Mouse (Mus musculus): ENCODE measurements around the gene Sufu. TPM values are rescaled to one million over a fixed set of nuclear protein-coding genes. Genes with fewer than 3 reads are reported as not detected.
A peak's percentile ranks its signal among the peaks of the same experiment; 100 is the strongest.

The Sufu gene
- polyA plus RNA-seq, 1 experiment from 2014 or later = 5.7 TPM

- H3K9ac ChIP-seq (ENCODE audit: low read depth, low read length) = no peak overlapping the region
- H3K4me3 ChIP-seq (ENCODE audit: low read depth, low read length) = no peak overlapping the region
- H3K4me2 ChIP-seq (ENCODE audit: low read depth, low read length) = no peak overlapping the region
- peak overlapping the region; percentile 68 for H3K27ac ChIP-seq (ENCODE audit: low read length)
- WGBS (ENCODE audit: insufficient replicate concordance) = 69% methylated on average over 2 of the region's 2 CpGs
- no peak for ATAC-seq (ENCODE audit: low read depth)
- H3K9me3 ChIP-seq (replicated peaks; ENCODE audit: control insufficient read depth, low read length) = no peaks in the 10 kb centered on the region
- no peaks in the 10 kb centered on the region; the same call in 1 of the 2 replicates for H3K36me3 ChIP-seq (ENCODE audit: control insufficient read depth, insufficient read depth)
- peaks cover 31% of the 10 kb centered on the region for H3K4me1 ChIP-seq (ENCODE audit: control insufficient read depth, low read depth, low read length)
- H3K27me3 ChIP-seq (ENCODE audit: control insufficient read depth, insufficient read depth, low read depth, low read length) = no peaks in the 10 kb centered on the region
These were observed 63.2 kb downstream of the Sufu start for GRCm38 (mm10) chr19:46459889-46460288.

DNA sequence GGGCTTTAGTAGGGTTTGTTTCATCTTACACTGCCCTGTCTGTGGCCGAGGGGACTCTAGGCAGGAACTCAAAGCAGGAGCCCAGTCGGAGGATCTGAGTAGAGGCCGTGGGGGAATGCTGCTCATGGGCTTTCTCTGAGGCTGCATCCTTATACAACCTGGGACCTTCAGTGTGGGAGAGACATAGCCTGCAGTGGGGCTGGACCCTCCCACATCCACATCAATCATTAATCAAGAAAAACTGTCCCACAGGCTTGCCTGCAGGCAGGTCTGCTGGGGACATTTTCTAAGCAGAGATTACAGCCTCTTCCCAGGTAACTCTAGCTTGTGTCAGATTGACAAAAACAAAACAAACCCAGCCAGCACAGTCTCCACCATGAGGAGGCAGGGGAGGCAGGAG is 65.9 kb downstream of the Sufu start:
- Histone ChIP-seq H3K9me3 (replicated peaks; ENCODE audit: control insufficient read depth, low read length) (no peaks in the 10 kb centered on the region), H3K4me3 (ENCODE audit: low read depth, low read length) (no peak overlapping the region), H3K9ac (ENCODE audit: low read depth, low read length) (no peak overlapping the region), H3K27ac (ENCODE audit: low read length) (peak overlapping the region; percentile 54; the same call in 1 of the 2 replicates), H3K27me3 (ENCODE audit: control insufficient read depth, insufficient read depth, low read depth, low read length) (no peaks in the 10 kb centered on the region), H3K4me1 (ENCODE audit: control insufficient read depth, low read depth, low read length) (peaks cover 15% of the 10 kb centered on the region), H3K36me3 (ENCODE audit: control insufficient read depth, insufficient read depth) (no peaks in the 10 kb centered on the region; the same call in 1 of the 2 replicates), H3K4me2 (ENCODE audit: low read depth, low read length) (no peak overlapping the region)
- peak; percentile 70 for ATAC-seq (ENCODE audit: low read depth)
- WGBS (ENCODE audit: insufficient replicate concordance) = 57% methylated on average over 3 of the region's 3 CpGs

DNA sequence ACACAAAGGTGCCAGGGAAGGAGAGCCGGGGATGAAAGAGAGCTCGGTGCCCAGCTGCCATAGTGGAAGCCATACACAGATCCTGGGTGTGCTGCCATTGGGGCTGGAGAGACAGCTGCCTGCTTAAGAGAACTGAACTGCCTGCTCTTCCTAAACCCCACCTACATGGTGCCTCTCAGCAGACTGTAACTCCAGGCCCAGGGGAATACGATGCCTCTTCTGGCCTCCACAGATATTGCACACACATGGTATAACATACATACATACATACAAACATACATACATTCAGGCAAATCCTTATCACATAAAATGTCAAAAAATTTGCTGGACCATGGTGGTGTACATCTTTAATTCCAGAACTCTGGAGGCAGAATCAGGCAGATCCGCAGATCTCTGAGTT is 66.8 kb downstream of the Sufu start:
- Histone ChIP-seq H3K4me3 (ENCODE audit: low read depth, low read length) (no peak overlapping the region), H3K27ac (ENCODE audit: low read length) (no peak overlapping the region), H3K36me3 (ENCODE audit: control insufficient read depth, insufficient read depth) (no peaks in the 10 kb centered on the region; the same call in 1 of the 2 replicates), H3K4me2 (ENCODE audit: low read depth, low read length) (no peak overlapping the region), H3K9ac (ENCODE audit: low read depth, low read length) (no peak overlapping the region), H3K9me3 (replicated peaks; ENCODE audit: control insufficient read depth, low read length) (no peaks in the 10 kb centered on the region), H3K4me1 (ENCODE audit: control insufficient read depth, low read depth, low read length) (peaks cover 15% of the 10 kb centered on the region), H3K27me3 (ENCODE audit: control insufficient read depth, insufficient read depth, low read depth, low read length) (no peaks in the 10 kb centered on the region)
- ATAC-seq (ENCODE audit: low read depth) = no peak
- 88% methylated on average over 4 of the region's 4 CpGs for WGBS (ENCODE audit: insufficient replicate concordance)

DNA sequence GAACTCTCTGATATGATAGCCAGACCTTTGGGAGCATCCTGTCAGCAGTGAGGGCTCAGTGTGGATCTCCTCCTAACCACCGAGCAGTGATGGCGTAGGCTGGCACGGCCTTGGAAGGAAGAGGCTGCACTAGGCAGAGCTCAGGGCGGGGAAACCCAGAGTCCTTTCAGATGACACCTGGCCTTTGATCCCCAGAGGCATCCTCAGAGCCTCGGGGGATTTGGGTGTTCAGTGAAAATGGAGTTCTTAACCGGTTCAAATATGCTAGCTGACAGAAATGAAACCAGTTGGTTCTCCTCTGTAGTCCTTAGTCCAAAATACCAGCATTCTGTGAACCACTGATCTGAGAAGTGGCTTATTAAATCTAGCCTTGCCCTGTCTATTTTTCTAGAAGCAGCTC is 69.5 kb downstream of the Sufu start:
- Histone ChIP-seq H3K9me3 (replicated peaks; ENCODE audit: control insufficient read depth, low read length) (no peaks in the 10 kb centered on the region), H3K27ac (ENCODE audit: low read length) (no peak overlapping the region), H3K36me3 (ENCODE audit: control insufficient read depth, insufficient read depth) (no peaks in the 10 kb centered on the region; the same call in 1 of the 2 replicates), H3K27me3 (ENCODE audit: control insufficient read depth, insufficient read depth, low read depth, low read length) (no peaks in the 10 kb centered on the region), H3K4me2 (ENCODE audit: low read depth, low read length) (no peak overlapping the region), H3K4me1 (ENCODE audit: control insufficient read depth, low read depth, low read length) (peaks cover 15% of the 10 kb centered on the region), H3K4me3 (ENCODE audit: low read depth, low read length) (no peak overlapping the region), H3K9ac (ENCODE audit: low read depth, low read length) (no peak overlapping the region)
- 57% methylated on average over 6 of the region's 6 CpGs for WGBS (ENCODE audit: insufficient replicate concordance)
- no peak for ATAC-seq (ENCODE audit: low read depth)

- no peak overlapping the region for H3K4me3 ChIP-seq (ENCODE audit: low read depth, low read length)
- no peaks in the 10 kb centered on the region for H3K27me3 ChIP-seq (ENCODE audit: control insufficient read depth, insufficient read depth, low read depth, low read length)
- H3K4me1 ChIP-seq (ENCODE audit: control insufficient read depth, low read depth, low read length) = peaks cover 21% of the 10 kb centered on the region
- no peaks in the 10 kb centered on the region; the same call in 1 of the 2 replicates for H3K36me3 ChIP-seq (ENCODE audit: control insufficient read depth, insufficient read depth)
- no peaks in the 10 kb centered on the region for H3K9me3 ChIP-seq (replicated peaks; ENCODE audit: control insufficient read depth, low read length)
- no peak overlapping the region for H3K9ac ChIP-seq (ENCODE audit: low read depth, low read length)
- no peak overlapping the region for H3K4me2 ChIP-seq (ENCODE audit: low read depth, low read length)
- 54% methylated on average over 3 of the region's 3 CpGs for WGBS (ENCODE audit: insufficient replicate concordance)
- H3K27ac ChIP-seq (ENCODE audit: low read length) = no peak overlapping the region
- ATAC-seq (ENCODE audit: low read depth) = no peak
These were observed 70.4 kb downstream of the Sufu start for GRCm38 (mm10) chr19:46467051-46467503.

DNA sequence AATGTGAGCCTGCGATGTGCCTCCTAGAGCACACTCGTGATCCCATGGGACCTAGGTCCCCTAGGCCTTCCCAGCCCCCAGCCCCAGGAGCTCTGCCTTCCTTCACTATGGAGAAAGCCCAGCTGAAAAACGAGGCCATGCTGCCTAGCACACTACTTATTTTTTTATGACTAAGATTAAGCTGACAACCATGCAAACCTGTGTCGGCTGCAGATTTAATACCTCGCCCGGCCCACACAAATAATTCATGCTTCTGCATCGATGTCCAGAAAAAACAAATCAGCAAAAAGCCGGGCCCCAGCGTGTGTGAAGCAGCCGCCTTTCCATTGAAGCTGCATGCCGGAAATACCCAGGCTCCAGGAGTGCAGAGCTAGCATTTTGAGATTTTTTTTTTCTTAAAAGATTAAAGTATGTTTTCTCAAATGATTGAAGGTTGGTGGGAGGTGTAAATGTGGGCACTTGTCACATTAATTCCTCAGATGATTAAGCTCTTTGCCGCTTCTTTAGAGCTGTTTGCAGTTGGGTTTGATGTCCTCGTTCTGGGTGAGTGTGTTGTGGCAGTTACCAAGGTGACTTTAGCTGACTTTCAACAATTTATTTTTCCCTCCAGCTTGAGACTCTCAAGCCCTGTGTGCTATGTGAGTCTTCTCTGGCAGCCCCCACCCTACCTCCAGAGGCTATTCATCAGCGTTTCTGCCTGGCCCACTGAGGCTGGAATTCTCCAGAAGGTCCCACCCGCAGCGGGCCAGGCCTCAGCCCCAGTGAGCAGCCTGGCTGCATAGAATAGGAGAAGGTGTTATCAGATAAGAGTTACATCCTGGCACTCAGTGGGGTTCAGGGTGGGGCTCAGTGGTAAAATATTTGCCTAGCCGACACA is 73.9 kb downstream of the Sufu start:
- Histone ChIP-seq H3K4me1 (ENCODE audit: control insufficient read depth, low read depth, low read length) (peaks cover 16% of the 10 kb centered on the region), H3K27ac (ENCODE audit: low read length) (no peak overlapping the region), H3K9me3 (replicated peaks; ENCODE audit: control insufficient read depth, low read length) (no peaks in the 10 kb centered on the region), H3K9ac (ENCODE audit: low read depth, low read length) (no peak overlapping the region), H3K27me3 (ENCODE audit: control insufficient read depth, insufficient read depth, low read depth, low read length) (no peaks in the 10 kb centered on the region), H3K4me3 (ENCODE audit: low read depth, low read length) (no peak overlapping the region), H3K36me3 (ENCODE audit: control insufficient read depth, insufficient read depth) (no peaks in the 10 kb centered on the region; the same call in 1 of the 2 replicates), H3K4me2 (ENCODE audit: low read depth, low read length) (no peak overlapping the region)
- ATAC-seq (ENCODE audit: low read depth) = 0 out of 2 replicates have a peak, but pooled peaks have one; percentile 50
- WGBS (ENCODE audit: insufficient replicate concordance) = 49% methylated on average over 17 of the region's 17 CpGs

DNA sequence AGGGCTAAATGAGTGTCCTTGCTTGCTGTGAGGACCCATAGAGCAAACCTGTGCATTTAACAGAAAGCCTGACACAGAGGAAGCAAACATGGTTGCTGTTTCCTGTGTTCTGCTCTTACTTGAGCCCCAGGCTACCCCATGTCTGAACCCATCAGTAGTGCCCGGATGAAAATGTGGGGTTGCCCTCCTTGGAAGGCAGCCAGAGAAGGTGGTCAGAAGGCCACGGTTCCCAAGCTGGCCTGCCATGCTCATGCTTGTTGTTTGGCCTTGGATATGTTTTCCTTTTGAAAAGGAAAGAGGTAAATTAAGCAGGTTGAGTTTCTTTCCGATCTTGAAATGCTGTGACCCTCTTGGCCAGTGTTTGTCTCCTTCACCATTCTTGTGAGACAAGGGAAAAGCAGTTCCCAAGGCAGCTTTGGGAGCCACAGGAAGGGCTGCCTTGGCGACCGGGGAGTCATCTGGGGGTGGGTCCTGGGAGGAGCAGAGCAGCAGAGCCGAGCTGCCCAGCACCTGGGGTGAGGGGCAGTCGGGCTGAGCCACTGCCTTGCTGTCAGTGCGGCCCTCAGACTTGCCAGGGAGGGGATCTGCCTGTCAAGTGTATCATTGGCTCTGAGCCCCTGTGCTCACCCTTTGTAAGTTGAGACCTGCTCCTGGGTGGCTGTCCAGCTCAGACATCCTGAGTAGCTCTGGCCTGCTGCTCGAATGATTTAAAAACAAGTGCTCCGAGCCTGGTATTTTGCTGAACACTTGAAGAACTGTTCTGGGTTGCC is 74.8 kb downstream of the Sufu start:
- H3K9ac ChIP-seq (ENCODE audit: low read depth, low read length) = no peak overlapping the region; the same call in 1 of the 2 replicates
- no peak overlapping the region for H3K4me3 ChIP-seq (ENCODE audit: low read depth, low read length)

DNA sequence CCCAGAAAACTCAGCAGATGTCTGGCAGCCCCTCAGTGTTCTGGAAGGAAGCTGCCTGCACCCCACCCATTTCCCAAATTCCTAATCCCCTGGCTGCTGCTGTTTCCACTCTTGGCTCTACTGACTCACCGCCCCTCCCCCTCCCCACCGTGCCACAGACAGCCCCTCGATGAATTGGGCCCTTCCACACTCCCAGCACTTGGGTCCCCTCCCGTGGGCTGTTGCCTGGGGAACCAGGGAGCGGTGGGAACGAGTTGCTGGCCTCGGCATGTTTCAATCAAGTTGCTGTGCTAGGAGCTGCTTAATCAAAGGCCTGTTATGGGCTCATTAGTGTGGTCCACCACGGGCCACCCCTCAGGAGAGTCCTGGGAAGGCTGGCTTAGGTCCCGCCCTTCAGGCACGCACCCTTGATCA is 80.7 kb downstream of the Sufu start:
- Histone ChIP-seq H3K4me3 (ENCODE audit: low read depth, low read length) (no peak overlapping the region), H3K4me2 (ENCODE audit: low read depth, low read length) (no peak overlapping the region), H3K27ac (ENCODE audit: low read length) (no peak overlapping the region), H3K9me3 (replicated peaks; ENCODE audit: control insufficient read depth, low read length) (no peaks in the 10 kb centered on the region), H3K36me3 (ENCODE audit: control insufficient read depth, insufficient read depth) (no peaks in the 10 kb centered on the region; the same call in 1 of the 2 replicates), H3K4me1 (ENCODE audit: control insufficient read depth, low read depth, low read length) (peaks cover 15% of the 10 kb centered on the region), H3K27me3 (ENCODE audit: control insufficient read depth, insufficient read depth, low read depth, low read length) (no peaks in the 10 kb centered on the region), H3K9ac (ENCODE audit: low read depth, low read length) (no peak overlapping the region)
- ATAC-seq (ENCODE audit: low read depth) = no peak
- WGBS (ENCODE audit: insufficient replicate concordance) = 56% methylated on average over 10 of the region's 10 CpGs

More for the DNA sequence above, 74.8 kb downstream of the Sufu start:
- peak; percentile 23; the same call in 1 of the 2 replicates for ATAC-seq (ENCODE audit: low read depth)
- Histone ChIP-seq H3K4me2 (ENCODE audit: low read depth, low read length) (no peak overlapping the region), H3K9me3 (replicated peaks; ENCODE audit: control insufficient read depth, low read length) (no peaks in the 10 kb centered on the region), H3K27me3 (ENCODE audit: control insufficient read depth, insufficient read depth, low read depth, low read length) (no peaks in the 10 kb centered on the region), H3K27ac (ENCODE audit: low read length) (peak overlapping the region; percentile 29), H3K4me1 (ENCODE audit: control insufficient read depth, low read depth, low read length) (peaks cover 16% of the 10 kb centered on the region), H3K36me3 (ENCODE audit: control insufficient read depth, insufficient read depth) (no peaks in the 10 kb centered on the region; the same call in 1 of the 2 replicates)
- WGBS (ENCODE audit: insufficient replicate concordance) = 31% methylated on average over 10 of the region's 10 CpGs

Measured in liver, embryonic 16.5 days (tissue).